Mouse (Mus musculus): Measurements from ENCODE around the gene Tpm1. TPM values are rescaled to one million over a fixed set of nuclear protein-coding genes. Genes with fewer than 3 reads are reported as not detected.

Tpm1 gene
- polyA plus RNA-seq, 1 experiment = 12.8 TPM

GRCm38 (mm10) chr9:67043231-67044199, 5.7 kb downstream of the Tpm1 start:
- Histone ChIP-seq H3K27me3 (ENCODE audit: control insufficient read depth) (peaks cover 43% of the 10 kb centered on the region), H3K36me3 (ENCODE audit: control insufficient read depth) (peaks cover 33% of the 10 kb centered on the region), H3K9me3 (ENCODE audit: control insufficient read depth, low read length) (peaks cover 9% of the 10 kb centered on the region; the same call in 1 of the 2 replicates), H3K4me3 (replicated peaks) (peak overlapping the region; percentile 78), H3K4me1 (ENCODE audit: control insufficient read depth) (peaks cover 56% of the 10 kb centered on the region)
- TF ChIP-seq GATA1 (IDR thresholded peaks at IDR 0.05; ENCODE audit: low read length) (no peak), TAL1 (IDR thresholded peaks at IDR 0.05; ENCODE audit: low read length) (no peak)

DNA sequence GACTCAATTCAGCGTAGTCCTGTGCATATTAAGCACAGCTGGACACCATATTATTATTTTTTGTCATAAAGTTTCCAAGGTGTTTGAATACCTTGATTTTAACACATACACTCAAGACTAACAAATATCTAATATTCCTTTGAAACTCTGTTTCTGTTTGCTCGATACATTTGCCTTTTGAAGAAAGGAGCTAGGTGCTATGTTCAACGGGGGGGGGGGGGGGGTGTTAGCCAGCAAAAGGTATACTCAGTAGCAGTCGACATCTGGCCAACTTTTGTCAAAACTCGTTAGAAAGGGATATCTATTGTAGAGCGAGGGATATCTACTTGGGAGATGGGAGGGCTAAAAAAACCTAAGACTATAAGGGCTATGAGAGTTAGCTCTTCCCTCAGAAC, 6.4 kb downstream of the Tpm1 start:
- Histone ChIP-seq H3K4me1 (ENCODE audit: control insufficient read depth) (peaks cover 60% of the 10 kb centered on the region), H3K36me3 (ENCODE audit: control insufficient read depth) (peaks cover 39% of the 10 kb centered on the region), H3K4me3 (replicated peaks) (peak overlapping the region; percentile 78), H3K9me3 (ENCODE audit: control insufficient read depth, low read length) (peaks cover 3% of the 10 kb centered on the region; the same call in 1 of the 2 replicates), H3K27me3 (ENCODE audit: control insufficient read depth) (peaks cover 36% of the 10 kb centered on the region)
- TF ChIP-seq TAL1 (IDR thresholded peaks at IDR 0.05; ENCODE audit: low read length) = no peak
- no peak for TF ChIP-seq GATA1 (IDR thresholded peaks at IDR 0.05; ENCODE audit: low read length)

DNA sequence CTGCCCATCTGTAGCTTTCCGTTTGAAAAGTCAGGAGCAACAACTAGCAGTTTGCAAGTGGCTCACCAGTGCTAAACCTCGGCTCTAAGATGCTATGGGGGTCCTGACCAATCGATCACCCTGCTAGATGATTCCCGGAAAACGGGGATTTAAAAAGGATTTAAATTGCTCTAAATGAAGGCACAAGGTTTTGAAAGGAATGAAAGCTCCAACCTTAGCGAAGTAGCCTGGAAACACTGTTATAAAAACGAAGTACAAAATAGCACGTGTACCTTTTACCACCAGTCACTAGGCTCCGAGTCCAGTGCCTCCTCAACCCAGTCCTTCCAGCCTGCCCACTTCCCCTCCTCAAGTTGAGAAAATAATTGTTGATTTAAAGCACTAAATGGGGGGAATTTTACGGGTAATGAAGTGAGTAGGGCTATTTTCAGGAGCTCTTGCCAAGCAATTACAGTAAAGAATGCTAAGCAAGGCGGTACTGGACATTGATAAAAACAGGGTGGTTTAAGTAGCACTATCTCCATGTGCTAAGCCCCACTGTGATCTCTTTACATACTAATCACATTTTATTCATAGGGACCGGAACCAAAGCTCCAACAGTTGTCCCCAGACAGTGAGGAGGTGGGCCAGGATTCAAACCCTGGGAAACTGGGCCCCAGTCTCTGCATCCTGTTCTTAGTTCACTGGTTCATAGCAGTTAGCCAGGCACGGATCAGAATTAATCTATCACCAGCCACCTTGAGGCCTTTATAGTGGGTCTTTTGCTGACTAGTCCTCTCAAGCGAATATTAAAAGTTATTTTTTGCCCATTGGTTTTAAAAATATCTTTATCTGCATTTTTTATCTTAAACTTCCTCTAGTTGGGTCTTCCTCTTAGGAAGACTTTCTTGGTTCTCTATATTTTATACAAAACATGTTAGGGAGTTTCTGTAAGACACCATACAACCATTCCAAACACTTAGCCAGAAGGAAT, 7.1 kb downstream of the Tpm1 start:
- peaks cover 45% of the 10 kb centered on the region for H3K36me3 ChIP-seq (ENCODE audit: control insufficient read depth)
- H3K4me3 ChIP-seq (replicated peaks) = peak overlapping the region; percentile 78
- no peaks in the 10 kb centered on the region; the same call in 1 of the 2 replicates for H3K9me3 ChIP-seq (ENCODE audit: control insufficient read depth, low read length)
- peaks cover 30% of the 10 kb centered on the region for H3K27me3 ChIP-seq (ENCODE audit: control insufficient read depth)
- TF ChIP-seq GATA1 (IDR thresholded peaks at IDR 0.05; ENCODE audit: low read length) (no peak), TAL1 (IDR thresholded peaks at IDR 0.05; ENCODE audit: low read length) (peak; percentile 14; the same call in 1 of the 3 replicates)
- peaks cover 66% of the 10 kb centered on the region for H3K4me1 ChIP-seq (ENCODE audit: control insufficient read depth)

DNA sequence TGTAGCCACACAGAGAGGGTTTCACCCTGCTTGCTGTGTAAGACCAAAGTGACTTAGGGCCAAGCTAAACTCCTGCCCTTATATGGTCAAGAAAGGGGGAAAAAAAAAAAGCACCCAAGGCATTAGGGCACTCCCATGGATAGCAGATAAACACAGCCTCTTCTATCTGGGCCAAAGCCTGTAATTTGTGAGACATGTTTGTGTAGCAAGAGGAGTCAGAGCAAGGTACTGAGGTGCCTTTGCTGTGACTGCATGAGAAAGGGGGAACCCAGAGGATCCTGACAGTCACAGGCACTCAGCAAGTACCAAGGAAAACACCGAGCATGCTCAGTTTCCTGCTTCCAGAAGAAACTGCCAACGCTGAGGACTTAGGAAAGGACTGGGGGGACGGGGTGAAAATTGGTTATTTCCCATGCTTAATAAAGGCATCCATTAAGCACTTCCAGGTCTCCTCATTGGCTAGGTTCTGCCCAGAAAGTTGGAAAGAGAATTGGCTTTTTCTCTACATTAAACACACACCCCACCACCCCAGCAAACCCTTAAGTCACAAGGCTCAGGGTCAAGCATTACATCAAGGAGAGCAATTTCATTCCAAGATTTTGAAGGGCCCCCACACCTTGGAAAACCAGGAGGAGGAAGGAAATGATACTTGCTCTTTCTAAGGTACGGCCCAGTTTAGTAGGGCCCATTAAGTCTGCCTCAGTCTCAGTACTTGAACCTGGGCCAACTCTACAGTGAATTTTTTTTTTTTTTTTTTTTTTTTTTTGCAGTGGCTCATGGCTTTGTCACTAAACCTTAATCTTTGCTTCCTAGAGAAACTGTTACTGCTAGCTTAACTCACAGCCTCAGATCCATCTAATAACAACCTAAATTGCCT, 8.0 kb downstream of the Tpm1 start:
- peaks cover 20% of the 10 kb centered on the region for H3K27me3 ChIP-seq (ENCODE audit: control insufficient read depth)
- peaks cover 52% of the 10 kb centered on the region for H3K36me3 ChIP-seq (ENCODE audit: control insufficient read depth)
- peaks cover 74% of the 10 kb centered on the region for H3K4me1 ChIP-seq (ENCODE audit: control insufficient read depth)
- H3K4me3 ChIP-seq (replicated peaks) = peak overlapping the region; percentile 78
- H3K9me3 ChIP-seq (ENCODE audit: control insufficient read depth, low read length) = no peaks in the 10 kb centered on the region
- no peak for TF ChIP-seq GATA1 (IDR thresholded peaks at IDR 0.05; ENCODE audit: low read length)
- no peak for TF ChIP-seq TAL1 (IDR thresholded peaks at IDR 0.05; ENCODE audit: low read length)

DNA sequence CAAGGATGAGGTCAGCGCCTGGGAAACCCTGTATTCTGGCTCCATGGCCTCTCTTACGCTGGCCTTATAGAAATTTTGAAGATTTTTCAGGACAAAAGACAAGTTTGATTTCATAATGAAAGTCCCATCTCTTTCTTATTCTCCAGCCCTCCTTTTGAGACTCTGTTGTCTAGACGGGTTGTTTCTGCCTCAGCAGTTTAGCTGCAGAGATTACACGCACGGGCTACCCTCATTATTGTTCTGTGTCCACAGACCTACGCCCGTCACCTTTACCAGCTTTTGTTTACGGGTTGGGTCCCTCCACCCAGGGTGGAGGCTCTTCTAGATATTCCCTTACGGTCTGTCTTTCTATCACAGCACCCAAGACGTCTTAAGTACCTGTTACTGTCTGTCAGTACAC, 9.3 kb downstream of the Tpm1 start:
- peak overlapping the region; percentile 78 for H3K4me3 ChIP-seq (replicated peaks)
- TF ChIP-seq TAL1 (IDR thresholded peaks at IDR 0.05; ENCODE audit: low read length) (no peak), GATA1 (IDR thresholded peaks at IDR 0.05; ENCODE audit: low read length) (no peak)
- H3K36me3 ChIP-seq (ENCODE audit: control insufficient read depth) = peaks cover 65% of the 10 kb centered on the region
- H3K27me3 ChIP-seq (ENCODE audit: control insufficient read depth) = peaks cover 10% of the 10 kb centered on the region
- peaks cover 12% of the 10 kb centered on the region for H3K9me3 ChIP-seq (ENCODE audit: control insufficient read depth, low read length)
- peaks cover 77% of the 10 kb centered on the region for H3K4me1 ChIP-seq (ENCODE audit: control insufficient read depth)

GRCm38 (mm10) chr9:67038686-67039085, 10.5 kb downstream of the Tpm1 start:
- Histone ChIP-seq H3K9me3 (ENCODE audit: control insufficient read depth, low read length) (peaks cover 14% of the 10 kb centered on the region), H3K4me1 (ENCODE audit: control insufficient read depth) (peaks cover 74% of the 10 kb centered on the region), H3K4me3 (replicated peaks) (no peak overlapping the region), H3K27me3 (ENCODE audit: control insufficient read depth) (peaks cover 3% of the 10 kb centered on the region; the same call in 1 of the 2 replicates), H3K36me3 (ENCODE audit: control insufficient read depth) (peaks cover 77% of the 10 kb centered on the region)
- no peak for TF ChIP-seq TAL1 (IDR thresholded peaks at IDR 0.05; ENCODE audit: low read length)
- no peak for TF ChIP-seq GATA1 (IDR thresholded peaks at IDR 0.05; ENCODE audit: low read length)

DNA sequence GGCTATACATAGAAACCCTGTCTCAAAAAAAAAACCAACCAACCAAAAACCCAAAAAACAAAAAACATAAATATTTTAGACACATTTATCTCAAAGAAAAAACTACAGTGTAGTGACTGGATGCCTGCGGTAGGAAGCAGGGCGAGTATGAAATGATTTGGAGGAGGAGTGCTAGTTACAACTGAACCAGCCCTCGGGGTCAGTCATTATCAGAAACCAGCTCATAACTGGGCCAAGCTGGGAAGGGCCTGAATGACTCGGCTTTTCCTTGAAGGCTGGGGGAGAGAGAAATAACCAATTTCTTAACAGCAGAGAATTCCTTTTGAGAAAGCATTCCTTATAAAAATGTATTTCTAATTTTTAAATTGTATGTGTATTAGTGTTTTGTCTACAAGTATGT, 11.5 kb downstream of the Tpm1 start:
- Histone ChIP-seq H3K27me3 (ENCODE audit: control insufficient read depth) (peaks cover 3% of the 10 kb centered on the region; the same call in 1 of the 2 replicates), H3K9me3 (ENCODE audit: control insufficient read depth, low read length) (peaks cover 14% of the 10 kb centered on the region), H3K4me1 (ENCODE audit: control insufficient read depth) (peaks cover 73% of the 10 kb centered on the region), H3K4me3 (replicated peaks) (peak overlapping the region; percentile 35), H3K36me3 (ENCODE audit: control insufficient read depth) (peaks cover 87% of the 10 kb centered on the region)
- TF ChIP-seq TAL1 (IDR thresholded peaks at IDR 0.05; ENCODE audit: low read length) (no peak), GATA1 (IDR thresholded peaks at IDR 0.05; ENCODE audit: low read length) (no peak)
